Mouse (Mus musculus) liver, postnatal 0 days (tissue): ENCODE measurements around the gene Spice1. TPM values are rescaled to one million over a fixed set of nuclear protein-coding genes. Genes with fewer than 3 reads are reported as not detected.

Experiments used
- ATAC-seq: fragments of 200-750 bp; cut with Nextera tagmentation; 2 replicates; pipeline ENCODE4 v1.8.0; 2017; ENCODE audit warnings: mild to moderate bottlenecking, moderate library complexity
- DNase-seq: peaks from one replicate; pipeline ENCODE4 v3.0.0-alpha.2; 2016
- H3K27ac ChIP-seq: fragments of 300-500 bp; sonication (generic); 2 replicates; pipeline ENCODE4 v1.5.1; 2014; ENCODE audit warnings: antibody characterized with exemption, moderate library complexity, mild to moderate bottlenecking, low read depth
- H3K27me3 ChIP-seq: fragments of 300-500 bp; sonication (generic); 2 replicates; pipeline ENCODE4 v1.6.1; 2014; ENCODE audit warnings: low read length, control low read depth, mixed read lengths; ENCODE audit not compliant: insufficient read depth
- H3K36me3 ChIP-seq: fragments of 300-500 bp; sonication (generic); replicated peaks from 2 replicates; pipeline ENCODE4 v1.6.1; 2014; ENCODE audit warnings: mild to moderate bottlenecking, control low read depth, low read length, moderate library complexity, mixed read lengths; ENCODE audit not compliant: insufficient read depth
- H3K4me1 ChIP-seq: fragments of 300-500 bp; sonication (generic); 2 replicates; pipeline ENCODE4 v1.6.1; 2014; ENCODE audit warnings: antibody characterized with exemption, mild to moderate bottlenecking, control low read depth; ENCODE audit not compliant: insufficient read depth
- H3K4me2 ChIP-seq: fragments of 300-500 bp; sonication (generic); 2 replicates; pipeline ENCODE4 v1.6.1; 2014; ENCODE audit warnings: low read depth, mild to moderate bottlenecking, low read length, moderate library complexity, mixed read lengths
- H3K4me3 ChIP-seq: fragments of 300-500 bp; sonication (generic); 2 replicates; pipeline ENCODE4 v1.5.1; 2014; ENCODE audit warnings: low read depth, low read length
- H3K9ac ChIP-seq: fragments of 300-500 bp; sonication (generic); replicated peaks from 2 replicates; pipeline ENCODE4 v1.6.1; 2014; ENCODE audit warnings: mild to moderate bottlenecking, moderate library complexity
- H3K9me3 ChIP-seq: fragments of 300-500 bp; sonication (generic); 2 replicates; pipeline ENCODE4 v1.6.1; 2016; ENCODE audit warnings: mild to moderate bottlenecking, control low read depth, low read length, mixed read lengths
- CTCF ChIP-seq: sonication (generic); IDR thresholded peaks from 2 replicates; pipeline ENCODE4 v1.5.1; 2016; ENCODE audit warnings: antibody characterized with exemption, low read depth
- EP300 ChIP-seq: IDR thresholded peaks from 2 replicates; pipeline ENCODE4 v1.6.1; 2016; ENCODE audit warnings: antibody characterized with exemption, low read depth, mild to moderate bottlenecking
- WGBS: fragments of 180-500 bp; shearing (Covaris S2); extraction: QIAGEN DNeasy Blood & Tissue Kit; methylation state at CpG from one replicate; pipeline ENCODE4 v1.1.7; 2014; ENCODE audit not compliant: insufficient replicate concordance; 5-methylcytosine and 5-hydroxymethylcytosine counted together
- polyA plus RNA-seq: library from polyadenylated mRNA; unstranded; fragments of >200 nt; fragmentation: Nextera tagmentation; extraction: Ambion mirVana; gene quantifications from 2 replicates; pipeline ENCODE4 v1.2.1, GENCODE M21; 2015

Gene Spice1
- polyA plus RNA-seq, 1 experiment from 2014 or later, result 4.1 TPM

DNA sequence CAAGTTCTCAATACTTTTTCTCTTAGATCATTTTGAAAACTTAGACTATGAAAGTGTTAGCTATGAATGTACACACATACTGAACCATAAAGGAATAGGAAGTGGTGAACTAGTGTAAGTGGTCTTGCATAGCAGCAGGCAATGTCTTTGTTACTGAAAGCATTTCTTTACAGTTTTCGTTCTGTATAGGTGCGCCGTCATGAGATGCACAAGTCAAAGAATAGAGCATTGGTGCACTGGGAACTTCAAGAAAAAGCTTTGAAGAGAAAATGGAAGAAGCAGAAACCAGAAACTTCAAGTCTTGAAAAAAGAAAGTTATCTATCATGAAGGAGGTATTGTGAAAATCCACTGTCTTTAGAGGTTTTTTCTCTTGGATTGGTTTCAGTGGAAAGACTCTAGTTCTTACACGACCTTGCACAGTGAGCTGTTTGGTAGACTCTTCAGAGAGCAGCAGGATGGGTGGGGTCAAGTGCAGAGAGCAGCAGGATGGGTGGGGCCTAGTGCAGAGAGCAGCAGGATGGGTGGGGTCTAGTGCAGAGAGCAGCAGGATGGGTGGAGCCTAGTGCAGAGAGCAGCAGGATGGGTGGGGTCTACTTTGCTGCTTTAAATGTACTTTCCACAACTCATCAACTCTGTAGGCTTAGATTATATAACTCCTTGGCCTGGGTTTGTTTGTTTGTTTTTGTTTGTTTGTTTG lies 10.8 kb downstream of the Spice1 start:
- Histone ChIP-seq H3K9me3 (no peaks in the 10 kb centered on the region), H3K27me3 (no peaks in the 10 kb centered on the region), H3K4me3 (no peak overlapping the region), H3K4me2 (0 out of 2 replicates have a peak overlapping the region, but pooled peaks have one; percentile 12), H3K4me1 (peaks cover 5% of the 10 kb centered on the region; the same call in 1 of the 2 replicates), H3K9ac (no peak overlapping the region), H3K36me3 (0 out of 2 replicates have a peak, but pooled peaks cover 6% of the 10 kb centered on the region), H3K27ac (no peak overlapping the region)
- peak; percentile 74 for DNase-seq
- ATAC-seq, result peak; percentile 86
- WGBS, result 62% methylated on average over 4 of the region's 4 CpGs
- TF ChIP-seq CTCF, result no peak
- TF ChIP-seq EP300, result no peak

DNA sequence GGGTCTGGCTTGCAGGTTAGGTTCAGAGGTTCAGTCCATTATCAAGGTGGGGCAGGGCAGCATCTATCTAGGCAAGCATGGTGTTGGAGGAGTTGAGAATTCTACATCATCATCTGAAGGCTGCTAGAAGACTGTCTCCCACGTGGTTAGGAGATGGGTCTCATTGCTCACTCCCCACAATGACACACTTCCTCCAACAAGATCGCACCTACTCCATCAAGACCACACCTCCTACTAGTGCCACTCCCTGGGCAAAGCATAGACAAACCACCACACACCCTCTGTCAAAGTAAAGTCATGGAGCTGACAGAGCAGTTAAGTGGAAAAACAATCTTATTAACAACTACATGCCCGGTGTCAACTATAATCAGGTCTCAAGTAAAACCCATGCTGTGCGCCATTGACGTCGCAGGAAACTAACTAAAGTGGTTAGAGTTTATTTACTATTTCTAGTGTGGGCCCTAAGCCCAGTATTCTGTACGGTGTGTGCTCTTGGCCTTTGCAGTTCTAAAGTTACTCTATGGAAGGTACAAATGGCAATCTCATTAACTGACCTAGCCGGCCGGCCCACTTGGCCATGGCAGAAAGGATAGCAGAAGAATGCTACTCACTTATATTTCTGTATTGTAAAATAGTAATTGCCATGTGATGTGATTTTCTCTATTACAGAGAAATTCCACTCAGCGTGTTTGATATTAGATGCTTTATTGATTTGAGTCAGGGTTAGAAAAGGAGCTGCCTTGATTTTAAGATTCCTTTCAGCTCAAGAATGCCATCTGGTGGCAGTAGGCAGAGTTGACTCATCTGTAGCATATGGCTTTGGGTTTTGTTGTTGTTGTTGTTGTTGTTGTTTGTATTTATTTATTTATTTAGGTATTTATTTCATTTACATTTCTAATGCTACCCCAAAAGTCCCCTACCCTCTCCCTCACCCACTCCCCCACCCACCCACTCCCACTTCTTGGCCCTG lies 15.3 kb downstream of the Spice1 start:
- H3K9me3 ChIP-seq, result no peaks in the 10 kb centered on the region
- no peak overlapping the region for H3K27ac ChIP-seq
- H3K4me2 ChIP-seq, result no peak overlapping the region
- TF ChIP-seq CTCF (peak; percentile 82), EP300 (no peak)
- H3K4me1 ChIP-seq, result peaks cover 3% of the 10 kb centered on the region; the same call in 1 of the 2 replicates
- no peaks in the 10 kb centered on the region for H3K27me3 ChIP-seq
- WGBS, result 80% methylated on average over 10 of the region's 10 CpGs
- DNase-seq, result no peak
- H3K36me3 ChIP-seq, result peaks cover 6% of the 10 kb centered on the region; the same call in 1 of the 2 replicates
- no peak overlapping the region for H3K9ac ChIP-seq
- no peak for ATAC-seq
- no peak overlapping the region for H3K4me3 ChIP-seq

DNA sequence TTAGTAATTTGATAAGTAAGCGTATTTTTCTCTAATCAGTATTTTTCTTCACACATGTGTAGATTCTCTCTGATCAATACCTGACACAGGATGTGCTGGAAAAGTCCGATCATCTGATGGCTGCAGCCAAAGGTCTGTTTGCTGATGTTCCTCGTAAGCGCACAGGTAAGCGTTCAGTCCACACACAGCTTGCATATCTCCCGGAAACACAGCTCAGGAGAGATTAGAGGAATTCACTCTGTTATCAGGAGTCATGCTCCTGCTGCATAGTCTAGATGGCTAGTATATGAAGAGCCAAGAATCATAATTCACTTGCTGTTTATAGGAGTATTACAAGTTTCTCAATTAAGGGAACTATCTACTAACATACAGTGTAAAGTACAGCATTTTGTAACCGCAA lies 18.6 kb downstream of the Spice1 start:
- TF ChIP-seq CTCF (no peak), EP300 (no peak)
- Histone ChIP-seq H3K9ac (no peak overlapping the region), H3K36me3 (peaks cover 6% of the 10 kb centered on the region; the same call in 1 of the 2 replicates), H3K4me2 (no peak overlapping the region), H3K4me1 (no peaks in the 10 kb centered on the region), H3K27me3 (no peaks in the 10 kb centered on the region), H3K9me3 (no peaks in the 10 kb centered on the region), H3K27ac (no peak overlapping the region), H3K4me3 (no peak overlapping the region)
- peak; percentile 70 for ATAC-seq
- 53% methylated on average over 7 of the region's 7 CpGs for WGBS
- no peak for DNase-seq

DNA sequence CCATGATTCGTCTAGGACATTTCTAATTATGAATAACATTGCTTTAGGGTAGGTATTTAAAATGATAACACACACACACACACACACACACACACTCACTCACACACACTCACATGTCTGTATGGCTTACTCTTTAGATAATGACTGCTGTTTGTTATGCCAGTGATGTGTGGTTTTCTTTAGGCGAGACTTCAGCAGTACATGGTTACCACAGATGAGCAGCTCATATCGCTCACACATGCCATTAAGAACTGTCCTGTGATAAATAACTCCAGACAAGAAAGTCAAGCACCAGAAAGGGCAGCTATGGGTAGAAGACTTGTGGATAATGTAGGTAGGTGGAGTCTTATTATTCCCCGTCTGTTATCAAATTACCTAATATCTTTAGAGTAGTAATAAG lies 28.5 kb downstream of the Spice1 start:
- WGBS, result 68% methylated on average over 4 of the region's 4 CpGs

DNA sequence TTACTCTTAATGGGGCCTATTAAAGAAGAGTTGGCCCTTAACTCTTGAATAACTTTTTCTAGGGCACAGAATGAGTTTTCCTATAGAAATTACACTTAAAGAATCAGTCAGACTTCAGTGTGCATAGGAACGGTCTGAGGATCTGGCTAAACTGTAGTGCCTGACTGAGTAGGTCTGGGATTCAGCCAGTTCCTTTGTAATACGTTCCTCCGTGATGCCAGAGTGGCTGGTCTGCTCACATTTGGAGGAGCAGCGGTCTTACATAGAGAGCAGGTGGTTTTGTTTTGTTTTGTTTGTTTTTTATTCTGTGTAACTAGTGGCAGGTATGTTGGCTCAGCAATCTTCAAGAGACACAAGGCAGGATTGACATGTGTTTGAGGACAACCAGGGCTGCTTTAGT lies 33.1 kb downstream of the Spice1 start:
- H3K9me3 ChIP-seq, result no peaks in the 10 kb centered on the region
- no peak overlapping the region for H3K4me2 ChIP-seq
- ATAC-seq (no peak), DNase-seq (no peak)
- H3K4me3 ChIP-seq, result no peak overlapping the region
- H3K9ac ChIP-seq, result no peak overlapping the region
- no peak overlapping the region for H3K27ac ChIP-seq
- peaks cover 12% of the 10 kb centered on the region; the same call in 1 of the 2 replicates for H3K36me3 ChIP-seq
- TF ChIP-seq EP300, result no peak
- no peak for TF ChIP-seq CTCF
- no peaks in the 10 kb centered on the region for H3K4me1 ChIP-seq
- 82% methylated on average over 4 of the region's 4 CpGs for WGBS
- no peaks in the 10 kb centered on the region for H3K27me3 ChIP-seq

More for the DNA sequence above, 28.5 kb downstream of the Spice1 start:
- Histone ChIP-seq H3K4me2 (no peak overlapping the region), H3K9me3 (no peaks in the 10 kb centered on the region), H3K9ac (no peak overlapping the region), H3K36me3 (peaks cover 24% of the 10 kb centered on the region), H3K27me3 (no peaks in the 10 kb centered on the region), H3K4me3 (no peak overlapping the region), H3K4me1 (no peaks in the 10 kb centered on the region), H3K27ac (no peak overlapping the region)
- DNase-seq (no peak), ATAC-seq (no peak)
- TF ChIP-seq EP300 (no peak), CTCF (no peak)

DNA sequence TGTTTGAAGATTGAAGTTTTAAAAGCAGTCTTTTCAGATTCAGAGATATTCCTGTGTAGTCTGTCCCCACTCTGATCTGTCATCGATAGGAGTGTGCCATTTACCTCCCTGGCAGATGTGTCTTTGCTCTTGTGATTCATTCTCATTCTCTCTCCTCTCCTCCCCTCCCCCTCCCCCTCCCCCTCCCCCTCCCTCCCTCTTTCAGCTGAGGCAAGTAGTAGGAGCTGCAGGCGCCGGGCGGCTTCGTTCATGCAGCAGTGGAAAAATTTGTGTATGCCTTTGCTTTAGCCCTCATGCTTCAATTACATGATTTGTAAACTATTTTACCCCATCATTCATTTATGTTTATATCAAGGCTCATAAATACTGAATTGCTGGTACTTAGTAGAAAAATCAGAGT lies 34.7 kb downstream of the Spice1 start:
- H3K9me3 ChIP-seq, result no peaks in the 10 kb centered on the region
- H3K36me3 ChIP-seq, result peaks cover 12% of the 10 kb centered on the region; the same call in 1 of the 2 replicates
- ATAC-seq (no peak), DNase-seq (no peak)
- TF ChIP-seq CTCF, result no peak
- no peak for TF ChIP-seq EP300
- no peak overlapping the region for H3K4me2 ChIP-seq
- no peak overlapping the region for H3K4me3 ChIP-seq
- no peaks in the 10 kb centered on the region for H3K4me1 ChIP-seq
- no peak overlapping the region for H3K27ac ChIP-seq
- no peaks in the 10 kb centered on the region for H3K27me3 ChIP-seq
- no peak overlapping the region for H3K9ac ChIP-seq
- WGBS, result 81% methylated on average over 5 of the region's 5 CpGs
